Mouse (Mus musculus): ENCODE results near the gene Fam173a. TPM values are rescaled to one million over a fixed set of nuclear protein-coding genes. Genes with fewer than 3 reads are reported as not detected.
A peak's percentile ranks its signal among the peaks of the same experiment; 100 is the strongest.

The Fam173a gene
- polyA plus RNA-seq, 1 experiment from 2014 or later = 73.1 TPM

DNA sequence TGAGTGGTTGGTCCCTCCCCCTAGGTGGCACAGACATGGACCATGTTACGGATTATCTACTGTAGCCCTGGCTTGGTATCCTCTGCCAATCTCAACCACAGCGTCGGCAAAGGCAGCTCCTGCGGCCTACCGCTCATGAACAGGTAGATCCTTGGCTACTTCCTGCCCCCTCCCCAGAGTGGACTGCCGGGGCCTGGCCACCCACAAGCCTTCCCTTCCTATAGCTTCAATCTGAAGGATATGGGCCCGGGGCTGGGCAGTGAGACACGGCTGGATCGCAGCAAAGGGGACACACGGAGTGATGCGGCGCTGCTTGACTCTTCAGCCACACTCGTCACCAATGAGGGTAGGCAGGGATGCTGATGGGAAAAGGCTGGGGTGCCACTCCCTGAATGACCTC, 34.3 kb upstream of the Fam173a start:
- Histone ChIP-seq H3K4me3 (no peak overlapping the region), H3K4me2 (replicated peaks) (0 out of 2 replicates have a peak overlapping the region, but pooled peaks have one; percentile 1), H3K9ac (no peak overlapping the region; the same call in 1 of the 2 replicates), H3K9me3 (no peaks in the 10 kb centered on the region), H3K27me3 (peaks cover 7% of the 10 kb centered on the region), H3K4me1 (peaks cover 65% of the 10 kb centered on the region), H3K36me3 (peaks cover 45% of the 10 kb centered on the region), H3K27ac (no peak overlapping the region)
- 96% methylated on average over 13 of the region's 13 CpGs for WGBS
- ATAC-seq (ENCODE audit: low FRiP score, low read depth) = no peak

DNA sequence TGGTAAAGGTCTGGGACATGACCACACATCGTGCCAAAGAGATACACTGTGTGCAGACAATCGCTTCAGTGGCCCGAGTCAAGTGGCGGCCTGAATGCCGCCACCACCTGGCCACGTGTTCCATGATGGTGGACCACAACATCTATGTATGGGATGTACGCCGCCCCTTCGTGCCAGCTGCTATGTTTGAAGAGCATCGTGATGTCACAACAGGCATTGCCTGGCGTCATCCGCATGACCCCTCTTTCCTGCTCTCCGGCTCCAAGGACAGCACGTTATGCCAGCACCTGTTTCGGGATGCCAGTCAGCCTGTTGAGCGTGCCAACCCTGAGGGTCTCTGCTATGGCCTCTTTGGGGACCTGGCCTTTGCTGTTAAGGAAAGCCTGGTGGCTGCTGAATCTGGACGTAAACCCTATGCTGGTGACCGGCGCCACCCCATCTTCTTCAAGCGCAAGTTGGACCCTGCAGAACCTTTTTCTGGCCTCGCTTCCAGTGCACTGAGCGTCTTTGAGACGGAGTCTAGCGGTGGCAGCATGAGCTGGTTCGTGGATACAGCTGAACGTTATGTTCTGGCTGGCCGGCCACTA, 33.4 kb upstream of the Fam173a start:
- Histone ChIP-seq H3K4me3 (no peak overlapping the region), H3K36me3 (peaks cover 37% of the 10 kb centered on the region), H3K4me2 (replicated peaks) (no peak overlapping the region), H3K4me1 (peaks cover 56% of the 10 kb centered on the region), H3K27ac (no peak overlapping the region), H3K27me3 (peaks cover 15% of the 10 kb centered on the region), H3K9ac (no peak overlapping the region), H3K9me3 (no peaks in the 10 kb centered on the region)
- WGBS = 96% methylated on average over 27 of the region's 27 CpGs
- ATAC-seq (ENCODE audit: low FRiP score, low read depth) = no peak

DNA sequence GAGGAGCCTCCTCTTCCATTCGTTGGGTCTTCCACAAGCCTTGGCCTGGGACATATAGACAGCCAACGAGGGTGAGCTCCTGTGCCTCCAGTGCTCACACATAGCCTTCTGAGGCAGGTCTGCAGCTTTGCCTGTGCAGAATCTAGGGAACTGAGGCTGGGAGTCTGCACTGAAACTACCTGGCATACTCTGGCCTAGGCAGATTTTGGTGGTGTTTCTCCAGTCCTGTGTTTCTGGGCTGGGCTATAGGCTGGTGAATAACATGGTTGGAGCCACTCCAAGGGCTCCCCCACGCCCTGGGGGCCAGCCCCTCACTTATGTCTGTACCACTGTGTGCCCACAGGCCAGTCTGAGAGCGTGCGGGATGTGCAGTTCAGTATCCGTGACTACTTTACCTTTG, 32.6 kb upstream of the Fam173a start:
- Histone ChIP-seq H3K9ac (no peak overlapping the region), H3K27me3 (peaks cover 22% of the 10 kb centered on the region), H3K9me3 (no peaks in the 10 kb centered on the region), H3K4me3 (no peak overlapping the region), H3K4me1 (peaks cover 48% of the 10 kb centered on the region), H3K27ac (no peak overlapping the region), H3K36me3 (peaks cover 29% of the 10 kb centered on the region), H3K4me2 (replicated peaks) (peak overlapping the region; percentile 97)
- no peak for ATAC-seq (ENCODE audit: low FRiP score, low read depth)
- 88% methylated on average over 6 of the region's 6 CpGs for WGBS

DNA sequence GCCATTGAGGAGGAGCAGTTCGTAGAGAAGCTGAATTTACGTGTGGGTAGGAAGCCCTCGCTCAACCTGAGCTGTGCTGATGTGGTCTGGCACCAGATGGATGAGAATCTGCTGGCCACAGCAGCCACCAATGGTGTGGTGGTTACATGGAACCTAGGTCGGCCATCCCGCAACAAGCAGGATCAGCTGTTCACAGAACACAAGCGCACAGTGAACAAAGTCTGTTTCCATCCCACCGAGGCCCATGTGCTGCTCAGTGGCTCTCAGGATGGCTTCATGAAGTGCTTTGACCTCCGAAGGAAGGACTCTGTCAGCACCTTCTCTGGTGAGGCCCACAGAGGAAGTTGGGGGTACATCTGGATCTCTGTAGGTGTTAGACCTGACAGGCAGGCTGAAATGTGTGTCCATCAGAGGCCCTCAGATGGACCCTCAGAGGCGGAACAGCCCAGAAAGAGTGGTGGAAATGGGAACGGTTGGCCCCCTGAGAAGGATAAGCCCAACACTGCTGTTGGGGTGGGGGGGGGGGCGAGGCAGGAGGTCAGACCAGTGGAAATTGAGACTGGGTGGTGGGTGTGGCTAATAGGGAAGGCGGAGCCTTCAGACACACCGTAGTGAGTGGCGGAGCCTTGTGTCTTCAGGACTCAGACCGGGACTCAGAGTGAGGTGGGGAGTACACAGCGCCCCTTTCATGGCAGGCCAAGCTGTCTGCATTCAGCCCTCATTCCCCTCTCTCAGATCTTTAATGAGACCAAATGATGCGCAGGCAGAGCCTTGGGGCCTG, 31.9 kb upstream of the Fam173a start:
- Histone ChIP-seq H3K4me1 (peaks cover 41% of the 10 kb centered on the region), H3K4me3 (peak overlapping the region; percentile 67), H3K4me2 (replicated peaks) (peak overlapping the region; percentile 97), H3K9ac (peak overlapping the region; percentile 77), H3K9me3 (no peaks in the 10 kb centered on the region), H3K36me3 (peaks cover 24% of the 10 kb centered on the region), H3K27me3 (peaks cover 30% of the 10 kb centered on the region), H3K27ac (no peak overlapping the region)
- ATAC-seq (ENCODE audit: low FRiP score, low read depth) = no peak
- 72% methylated on average over 17 of the region's 17 CpGs for WGBS

DNA sequence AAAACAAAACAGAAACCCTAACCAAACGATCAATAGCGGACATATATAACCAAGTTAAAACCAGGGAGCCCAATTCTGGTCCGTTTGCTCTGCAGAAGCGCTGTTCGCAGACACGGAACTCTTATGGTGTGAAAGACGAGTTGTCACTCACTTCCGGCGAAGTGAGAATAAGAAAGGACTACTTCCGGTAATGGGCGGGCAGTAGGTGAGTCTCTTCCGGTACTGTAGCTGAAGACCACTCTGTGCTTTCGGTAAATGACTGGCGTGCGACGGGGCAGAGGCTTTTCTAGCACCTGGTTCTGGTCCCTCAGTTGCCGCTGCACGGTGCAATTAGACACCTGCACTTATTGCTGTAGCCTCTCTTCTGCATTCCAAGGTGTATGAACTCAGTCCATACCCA, 30.8 kb upstream of the Fam173a start, which contains the start of gene Wdr24:
TSS of gene Wdr24 (plus strand) at position 176 of the 400 bp plus-strand sequence.
- Histone ChIP-seq H3K27me3 (peaks cover 41% of the 10 kb centered on the region), H3K36me3 (peaks cover 24% of the 10 kb centered on the region), H3K9me3 (no peaks in the 10 kb centered on the region), H3K4me2 (replicated peaks) (peak within 1 kb of the TSS; percentile 97), H3K4me3 (peak within 1 kb of the TSS; percentile 67), H3K4me1 (peaks cover 38% of the 10 kb centered on the region), H3K9ac (peak within 1 kb of the TSS; percentile 77), H3K27ac (peak within 1 kb of the TSS; percentile 40; the same call in 1 of the 2 replicates)
- under 1% methylated on average over 18 of the region's 18 CpGs for WGBS
- ATAC-seq (ENCODE audit: low FRiP score, low read depth) = peak; percentile 78

DNA sequence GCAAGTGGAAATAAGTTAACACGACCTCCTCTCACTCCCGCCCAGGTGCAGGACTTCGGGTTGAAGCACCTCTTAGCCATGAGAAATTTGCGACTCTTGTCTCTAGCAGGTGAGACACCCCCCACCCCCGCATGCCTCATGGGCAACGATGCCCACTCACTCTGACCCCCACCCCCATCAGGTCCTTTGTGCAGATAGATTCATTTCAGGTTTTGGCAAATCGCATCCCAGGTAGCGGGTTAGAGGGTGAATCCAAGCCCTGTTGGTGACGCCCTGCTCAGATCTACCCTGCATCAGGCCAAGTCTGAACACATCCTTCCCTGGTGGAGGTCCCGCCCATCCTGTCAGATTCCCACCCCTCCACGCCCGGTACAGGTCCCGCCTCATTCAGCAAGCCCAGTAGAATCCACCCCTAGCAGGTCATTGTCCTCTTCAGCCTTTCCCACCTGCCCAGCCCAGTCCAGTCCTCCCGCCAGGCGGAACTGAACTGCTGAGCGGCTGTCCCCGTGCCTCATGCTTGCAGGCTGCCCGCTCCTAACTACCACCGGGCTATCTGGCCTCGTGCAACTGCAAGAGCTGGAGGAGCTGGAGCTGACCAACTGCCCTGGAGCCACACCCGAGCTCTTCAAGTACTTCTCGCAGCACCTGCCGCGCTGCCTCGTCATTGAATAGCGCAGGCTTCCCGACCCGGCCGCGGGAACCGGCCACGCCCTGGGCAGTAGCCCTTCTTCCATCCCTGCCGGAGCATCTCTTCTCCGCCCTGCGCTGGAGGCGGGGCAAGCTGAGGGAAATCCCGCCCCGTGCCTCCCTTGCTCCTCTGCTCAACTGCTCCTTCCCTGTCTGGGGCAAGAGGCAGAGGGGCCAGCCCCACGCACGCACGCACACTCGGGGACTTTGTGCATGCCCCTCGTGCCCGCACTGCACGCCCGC, 26.4 kb upstream of the Fam173a start:
- Histone ChIP-seq H3K9me3 (no peaks in the 10 kb centered on the region), H3K4me3 (peak overlapping the region; percentile 8; the same call in 1 of the 2 replicates), H3K4me2 (replicated peaks) (peak overlapping the region; percentile 37), H3K9ac (no peak overlapping the region; the same call in 1 of the 2 replicates), H3K27me3 (peaks cover 76% of the 10 kb centered on the region), H3K4me1 (peaks cover 10% of the 10 kb centered on the region), H3K36me3 (no peaks in the 10 kb centered on the region), H3K27ac (no peak overlapping the region)
- no peak for ATAC-seq (ENCODE audit: low FRiP score, low read depth)
- WGBS = 6% methylated on average over 45 of the region's 46 CpGs

DNA sequence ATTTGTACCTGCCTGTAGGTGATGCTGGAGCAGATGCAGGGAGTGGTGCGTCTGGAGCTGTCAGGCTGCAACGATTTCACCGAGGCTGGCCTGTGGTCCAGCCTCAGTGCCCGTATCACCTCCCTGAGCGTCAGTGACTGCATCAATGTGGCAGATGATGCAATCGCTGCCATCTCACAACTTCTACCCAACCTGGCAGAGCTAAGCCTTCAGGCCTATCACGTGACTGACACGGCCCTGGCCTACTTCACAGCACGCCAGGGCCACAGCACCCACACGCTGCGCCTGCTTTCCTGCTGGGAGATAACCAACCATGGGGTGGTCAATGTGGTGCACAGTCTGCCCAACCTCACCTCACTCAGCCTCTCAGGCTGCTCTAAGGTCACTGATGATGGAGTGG, 25.0 kb upstream of the Fam173a start:
- H3K4me3 ChIP-seq = no peak overlapping the region
- ATAC-seq (ENCODE audit: low FRiP score, low read depth) = no peak
- no peak overlapping the region for H3K4me2 ChIP-seq (replicated peaks)
- H3K9ac ChIP-seq = no peak overlapping the region
- peaks cover 6% of the 10 kb centered on the region; the same call in 1 of the 2 replicates for H3K4me1 ChIP-seq
- no peaks in the 10 kb centered on the region for H3K36me3 ChIP-seq
- H3K27me3 ChIP-seq = peaks cover 84% of the 10 kb centered on the region
- H3K9me3 ChIP-seq = no peaks in the 10 kb centered on the region
- 75% methylated on average over 11 of the region's 11 CpGs for WGBS
- H3K27ac ChIP-seq = no peak overlapping the region

DNA sequence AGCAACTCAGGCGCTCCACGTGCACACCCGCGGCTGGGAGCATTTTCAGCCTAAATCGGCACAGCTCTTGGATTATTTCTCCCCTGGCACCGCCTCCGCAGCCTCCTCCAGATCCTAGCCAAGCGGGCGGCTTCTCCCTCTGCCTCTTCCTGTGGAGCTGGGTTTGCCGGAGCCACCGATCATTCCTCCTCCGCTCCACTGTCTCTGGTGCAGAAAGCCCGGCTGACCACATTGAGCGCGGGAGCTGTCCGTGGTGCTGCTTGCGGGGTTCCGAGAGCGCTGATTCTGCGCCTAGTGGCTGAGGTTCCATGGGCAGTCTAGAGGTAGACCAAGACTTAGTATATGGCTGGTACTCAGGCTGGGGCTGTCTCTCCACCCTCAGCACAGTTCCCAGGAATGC, 20.8 kb upstream of the Fam173a start:
- no peak for ATAC-seq (ENCODE audit: low FRiP score, low read depth)
- H3K9me3 ChIP-seq = no peaks in the 10 kb centered on the region
- 1% methylated on average over 20 of the region's 20 CpGs for WGBS
- H3K27ac ChIP-seq = no peak overlapping the region
- H3K36me3 ChIP-seq = no peaks in the 10 kb centered on the region
- no peak overlapping the region for H3K4me3 ChIP-seq
- 0 out of 2 replicates have a peak overlapping the region, but pooled peaks have one; percentile 14 for H3K4me2 ChIP-seq (replicated peaks)
- no peak overlapping the region for H3K9ac ChIP-seq
- H3K4me1 ChIP-seq = peaks cover 12% of the 10 kb centered on the region
- H3K27me3 ChIP-seq = peaks cover 86% of the 10 kb centered on the region

DNA sequence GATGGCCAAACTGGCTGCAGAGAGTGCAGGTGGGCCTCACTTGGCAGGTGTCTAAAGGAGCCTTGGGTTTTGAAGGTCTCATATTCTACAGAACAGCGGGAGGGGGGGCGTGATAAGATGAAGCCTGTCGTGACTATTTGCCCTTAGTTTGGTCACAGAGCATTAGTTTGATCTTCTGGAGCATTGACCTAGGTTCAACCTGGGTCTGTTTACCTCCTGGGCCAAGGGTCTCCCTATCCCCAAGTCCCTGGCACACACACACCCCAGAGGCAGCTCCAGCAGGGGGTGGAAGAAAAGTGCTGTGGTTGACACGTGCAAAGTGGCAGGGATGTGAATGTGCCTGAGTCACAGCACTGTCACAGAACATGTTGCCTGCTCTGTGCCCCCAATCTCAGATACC, 18.2 kb upstream of the Fam173a start:
- no peak overlapping the region for H3K4me2 ChIP-seq (replicated peaks)
- peaks cover 82% of the 10 kb centered on the region for H3K27me3 ChIP-seq
- WGBS = 64% methylated on average over 4 of the region's 4 CpGs

DNA sequence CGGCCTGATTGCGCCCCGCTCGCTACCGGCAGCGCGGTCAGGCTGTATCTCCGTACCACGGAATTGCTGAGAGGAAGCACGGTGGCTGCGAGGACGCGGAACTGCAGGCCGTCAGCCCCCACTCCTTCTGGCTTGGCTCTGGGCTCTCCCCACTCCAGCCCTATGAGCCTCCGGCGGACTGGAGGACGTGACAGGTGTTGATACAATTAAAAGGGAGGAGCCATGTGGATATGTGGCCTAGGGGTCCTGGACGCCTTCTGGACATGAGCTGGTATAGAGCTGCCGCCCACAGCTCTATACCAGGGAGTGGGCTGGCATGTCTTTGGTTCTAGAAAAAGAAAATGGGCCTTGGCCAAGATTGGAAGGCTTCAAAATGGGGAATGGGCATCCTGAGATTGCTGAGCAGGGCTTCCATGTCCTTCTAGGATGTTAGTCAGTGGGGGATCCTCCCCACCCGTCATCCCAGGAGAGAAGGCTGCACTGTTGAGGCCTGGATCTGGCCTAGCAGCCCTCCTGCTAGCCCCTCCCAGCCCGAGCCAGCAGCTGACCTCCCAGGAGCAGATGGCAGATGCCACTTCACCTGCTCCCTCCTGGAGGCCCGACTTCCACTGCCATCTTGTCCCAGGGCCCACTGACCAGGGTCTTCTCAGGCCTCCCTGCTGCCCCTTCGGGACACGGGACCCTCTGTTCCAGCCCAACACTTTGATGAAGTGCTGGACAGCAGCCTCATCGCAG, 17.1 kb upstream of the Fam173a start:
- no peaks in the 10 kb centered on the region for H3K9me3 ChIP-seq
- WGBS = 11% methylated on average over 25 of the region's 25 CpGs
- H3K27ac ChIP-seq = no peak overlapping the region
- peaks cover 12% of the 10 kb centered on the region for H3K4me1 ChIP-seq
- H3K4me3 ChIP-seq = peak overlapping the region; percentile 66
- peaks cover 76% of the 10 kb centered on the region for H3K27me3 ChIP-seq
- H3K9ac ChIP-seq = peak overlapping the region; percentile 70
- peak overlapping the region; percentile 97 for H3K4me2 ChIP-seq (replicated peaks)
- peak; percentile 29; the same call in 1 of the 2 replicates for ATAC-seq (ENCODE audit: low FRiP score, low read depth)
- no peaks in the 10 kb centered on the region for H3K36me3 ChIP-seq

More for the DNA sequence above, 18.2 kb upstream of the Fam173a start:
- H3K9me3 ChIP-seq = no peaks in the 10 kb centered on the region
- H3K36me3 ChIP-seq = no peaks in the 10 kb centered on the region
- no peak overlapping the region for H3K9ac ChIP-seq
- ATAC-seq (ENCODE audit: low FRiP score, low read depth) = no peak
- peaks cover 12% of the 10 kb centered on the region for H3K4me1 ChIP-seq
- H3K4me3 ChIP-seq = no peak overlapping the region
- H3K27ac ChIP-seq = no peak overlapping the region

Data from limb, embryonic 13.5 days (tissue).